Mouse (Mus musculus): Measurements from ENCODE around the gene Klk1b3. TPM values are rescaled to one million over a fixed set of nuclear protein-coding genes. Genes with fewer than 3 reads are reported as not detected.

Gene Klk1b3
- not detected for polyA plus RNA-seq (2017; shearing (Covaris generic))

DNA sequence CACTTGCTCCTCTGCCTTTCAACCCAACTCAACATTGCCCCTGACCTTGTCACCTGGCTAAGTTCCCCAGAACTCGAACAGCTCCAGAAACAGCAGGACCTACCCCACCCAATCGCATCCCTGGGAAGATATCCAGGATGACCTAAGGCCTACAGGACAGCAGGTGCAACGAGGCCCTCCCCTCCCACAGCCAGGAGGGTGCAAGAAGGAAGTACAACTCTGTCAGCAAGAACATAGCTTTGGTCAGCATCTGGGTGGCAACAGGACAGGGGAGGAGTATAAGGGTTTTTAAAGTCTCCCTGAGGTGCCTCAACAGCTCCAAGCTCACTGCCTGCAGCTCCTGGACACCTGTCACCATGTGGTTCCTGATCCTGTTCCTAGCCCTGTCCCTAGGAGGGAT is at the start of gene Klk1b3:
TSS of gene Klk1b3 (plus strand) at position 301 of the 400 bp plus-strand sequence.

DNA sequence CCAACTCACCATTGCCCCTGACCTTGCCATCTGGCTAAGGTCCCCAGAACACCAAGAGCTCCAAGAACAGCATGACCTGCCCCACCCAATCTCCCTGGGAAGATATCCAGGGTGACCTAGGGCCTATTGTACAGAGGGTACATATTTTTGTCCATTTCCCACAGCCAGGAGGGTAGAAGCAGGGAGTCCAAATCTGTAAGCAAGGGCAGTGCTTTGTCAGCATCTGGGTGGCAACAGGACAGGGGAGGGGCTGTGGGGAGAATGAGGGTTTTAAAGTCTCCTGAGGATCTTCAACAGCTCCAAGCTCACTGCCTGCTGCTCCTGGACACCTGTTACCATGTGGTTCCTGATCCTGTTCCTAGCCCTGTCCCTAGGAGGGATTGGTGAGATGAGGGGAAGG is 10.1 kb upstream of the Klk1b3 start, which contains the start of gene Klk1b24:
TSS of gene Klk1b24 (plus strand) at position 301 of the 400 bp plus-strand sequence.

DNA sequence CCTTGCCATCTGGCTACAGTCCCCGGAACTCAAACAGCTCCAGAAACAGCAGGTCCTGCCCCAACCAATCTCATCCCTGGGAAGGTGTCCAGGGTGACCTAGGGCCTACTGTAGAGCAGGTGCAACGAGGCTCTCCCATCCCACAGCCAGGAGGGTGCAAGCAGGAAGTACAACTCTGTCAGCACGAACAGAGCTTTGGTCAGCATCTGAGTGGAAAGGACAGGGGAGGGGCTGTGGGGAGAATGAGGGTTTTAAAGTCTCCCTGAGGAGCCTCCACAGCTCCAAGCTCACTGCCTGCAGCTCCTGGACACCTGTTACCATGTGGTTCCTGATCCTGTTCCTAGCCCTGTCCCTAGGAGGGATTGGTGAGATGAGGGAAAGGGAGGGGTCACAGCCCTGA is 9.1 kb downstream of the Klk1b3 start, which contains the start of gene Klk1b4:
TSS of gene Klk1b4 (plus strand) at position 301 of the 400 bp plus-strand sequence.

DNA sequence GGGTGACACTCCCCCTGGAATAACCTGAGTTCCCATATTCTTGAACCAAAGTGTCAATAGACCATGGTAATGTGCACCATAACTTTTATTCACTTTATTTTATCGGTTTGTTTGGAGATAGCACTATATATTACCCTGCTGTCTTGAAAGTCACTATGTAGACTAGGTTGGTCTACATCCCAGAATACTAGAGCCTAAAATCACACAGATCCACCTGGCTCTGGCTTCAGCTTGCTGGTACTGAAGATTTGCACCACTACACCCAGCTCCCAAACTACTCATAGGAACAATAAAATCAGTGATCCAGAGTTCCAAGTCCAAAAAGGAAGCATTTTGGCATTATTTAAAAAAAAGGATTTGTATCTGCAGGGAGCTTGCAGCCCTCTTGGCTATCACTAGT is 17.7 kb downstream of the Klk1b3 start, which contains the start of gene Klk1b5:
TSS of gene Klk1b5 (plus strand) at position 301 of the 400 bp plus-strand sequence.

DNA sequence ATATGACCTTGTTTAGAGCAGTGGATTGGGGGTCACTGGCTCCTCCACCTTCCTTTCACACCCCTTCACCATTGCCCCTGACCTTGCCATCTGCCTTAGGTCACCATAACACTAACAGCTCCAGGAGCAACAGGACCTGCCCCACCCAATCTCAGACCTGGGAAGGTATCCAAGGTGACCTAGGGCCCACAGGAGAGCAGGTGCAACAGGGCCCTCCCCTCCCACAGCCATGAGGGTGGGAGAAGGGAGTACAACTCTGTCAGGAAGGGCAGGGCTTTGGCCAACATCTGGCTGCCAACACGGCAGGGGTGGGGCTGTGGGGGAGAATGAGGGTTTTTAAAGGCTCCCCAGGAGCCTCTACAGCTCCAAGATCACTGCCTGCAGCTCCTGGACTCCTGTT is 27.1 kb downstream of the Klk1b3 start, which contains the start of gene Klk1:
TSS of gene Klk1 (plus strand) at position 285 of the 400 bp plus-strand sequence.

DNA sequence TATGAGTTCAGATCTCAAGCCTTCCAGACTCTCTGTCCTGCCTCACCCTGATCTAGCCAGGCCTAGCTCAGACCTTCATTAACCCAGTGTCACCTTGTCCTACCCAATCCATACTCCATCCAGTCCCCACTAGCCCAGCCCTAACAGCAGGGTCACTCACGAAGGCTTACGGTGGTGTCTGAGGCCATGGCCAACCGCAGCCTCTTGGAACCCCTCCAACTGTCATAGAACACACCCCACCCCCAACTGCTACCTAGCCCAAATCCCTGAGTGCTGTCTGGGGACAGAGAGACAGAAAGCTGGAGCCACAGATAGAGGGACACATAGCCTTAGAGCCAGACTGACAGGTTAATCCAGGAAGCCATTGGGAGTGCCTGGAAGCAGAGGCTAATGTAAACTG is 37.9 kb downstream of the Klk1b3 start, which contains the start of gene Gm36864:
TSS of gene Gm36864 (plus strand) at position 269 of the 400 bp plus-strand sequence.

DNA sequence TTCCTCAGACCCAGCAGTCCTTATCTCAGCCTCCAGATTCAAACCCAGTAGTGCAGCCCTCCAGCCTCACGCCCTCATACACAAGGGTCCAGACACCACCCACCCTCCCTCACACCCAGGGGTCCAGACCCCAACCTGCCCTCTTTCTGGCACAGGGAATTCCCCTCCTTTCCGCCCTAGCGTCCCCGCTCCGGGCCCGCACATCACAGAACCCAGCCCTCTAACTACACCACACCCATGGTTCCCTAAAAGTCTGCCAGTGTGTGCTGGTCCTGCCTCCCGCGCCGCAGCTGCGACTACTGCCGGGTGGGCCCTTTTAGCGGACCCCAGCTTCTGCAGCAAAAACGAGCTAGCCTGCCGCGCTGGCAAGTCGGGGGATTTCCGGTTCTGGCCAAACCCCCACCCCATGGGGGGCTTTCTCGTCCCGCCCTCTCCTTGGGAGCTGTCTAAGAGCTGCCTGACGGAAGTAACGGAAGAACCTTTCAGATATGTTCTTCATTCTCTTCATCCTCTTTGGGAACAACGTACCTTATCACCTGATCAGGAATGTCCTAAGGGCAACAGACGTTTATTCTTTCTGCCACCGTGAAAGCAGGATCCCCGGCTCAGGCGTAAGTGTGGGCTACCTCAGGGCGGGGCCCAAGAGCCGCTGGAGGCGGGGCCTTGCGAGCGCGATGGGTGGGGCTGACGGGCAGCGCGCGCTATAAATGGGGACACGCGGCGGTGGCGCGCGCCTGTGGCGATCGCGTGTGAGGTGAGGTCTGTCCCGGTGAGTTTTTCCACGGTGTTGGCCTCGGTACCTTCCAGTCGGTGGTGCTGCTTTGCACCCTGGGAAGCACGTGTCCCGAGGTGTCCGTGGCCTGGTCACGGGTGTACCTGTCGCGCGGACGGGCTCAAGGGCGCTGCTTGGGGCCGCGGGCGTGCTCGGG is 48.3 kb downstream of the Klk1b3 start, which contains the start of the genes 1700028J19Rik and 2410002F23Rik:
TSS of gene 1700028J19Rik (minus strand) at position 641 of the 929 bp plus-strand sequence.
TSS of gene 2410002F23Rik (plus strand) at position 668 of the 929 bp plus-strand sequence.

Other genes with a start within 250 kb of the Klk1b3 start
- not detected for gene Klk1b8, start 247.5 kb upstream of the Klk1b3 start, polyA plus RNA-seq (2017; shearing (Covaris generic))
- not detected for gene Klk1b1, start 231.4 kb upstream of the Klk1b3 start, polyA plus RNA-seq (2017; shearing (Covaris generic))
- 0.55 TPM for gene Klk1b9, start 222.1 kb upstream of the Klk1b3 start, polyA plus RNA-seq (2017; shearing (Covaris generic))
- gene Klk1b11, start 202.3 kb upstream of the Klk1b3 start, polyA plus RNA-seq (2017; shearing (Covaris generic)) = not detected
- not detected for gene Klk1b26, start 186.0 kb upstream of the Klk1b3 start, polyA plus RNA-seq (2017; shearing (Covaris generic))
- gene Klk1b27, start 145.9 kb upstream of the Klk1b3 start, polyA plus RNA-seq (2017; shearing (Covaris generic)) = 1.2 TPM
- gene Klk1b21, start 95.9 kb upstream of the Klk1b3 start, polyA plus RNA-seq (2017; shearing (Covaris generic)) = not detected
- gene Klk1b22, start 85.5 kb upstream of the Klk1b3 start, polyA plus RNA-seq (2017; shearing (Covaris generic)) = not detected
- not detected for gene Klk1b16, start 61.4 kb upstream of the Klk1b3 start, polyA plus RNA-seq (2017; shearing (Covaris generic))
- gene Klk1b24, start 10.0 kb upstream of the Klk1b3 start, polyA plus RNA-seq (2017; shearing (Covaris generic)) = not detected
- not detected for gene Klk1b4, start 9.2 kb downstream of the Klk1b3 start, polyA plus RNA-seq (2017; shearing (Covaris generic))
- not detected for gene Klk1b5, start 17.8 kb downstream of the Klk1b3 start, polyA plus RNA-seq (2017; shearing (Covaris generic))
- not detected for gene Klk1, start 27.2 kb downstream of the Klk1b3 start, polyA plus RNA-seq (2017; shearing (Covaris generic))
- not detected for gene Gm36864, start 38.0 kb downstream of the Klk1b3 start, polyA plus RNA-seq (2017; shearing (Covaris generic))
- gene 1700028J19Rik, start 48.5 kb downstream of the Klk1b3 start, polyA plus RNA-seq (2017; shearing (Covaris generic)) = 2.1 TPM
- gene 2410002F23Rik, start 48.5 kb downstream of the Klk1b3 start, polyA plus RNA-seq (2017; shearing (Covaris generic)) = 189 TPM
- gene Acp4, start 59.2 kb downstream of the Klk1b3 start, polyA plus RNA-seq (2017; shearing (Covaris generic)) = 0.28 TPM
- not detected for gene Gm15517, start 63.3 kb downstream of the Klk1b3 start, polyA plus RNA-seq (2017; shearing (Covaris generic))
- gene Clec11a, start 108.7 kb downstream of the Klk1b3 start, polyA plus RNA-seq (2017; shearing (Covaris generic)) = 0.31 TPM
- gene Shank1, start 112.1 kb downstream of the Klk1b3 start, polyA plus RNA-seq (2017; shearing (Covaris generic)) = 0.16 TPM
- gene Syt3, start 185.9 kb downstream of the Klk1b3 start, polyA plus RNA-seq (2017; shearing (Covaris generic)) = 0.28 TPM
- 0.71 TPM for gene 1700008O03Rik, start 187.6 kb downstream of the Klk1b3 start, polyA plus RNA-seq (2017; shearing (Covaris generic))
- gene Lrrc4b, start 230.8 kb downstream of the Klk1b3 start, polyA plus RNA-seq (2017; shearing (Covaris generic)) = not detected